Mouse (Mus musculus): Measurements from ENCODE around the gene Actrt2. TPM values are rescaled to one million over a fixed set of nuclear protein-coding genes. Genes with fewer than 3 reads are reported as not detected.

Gene Actrt2
- polyA plus RNA-seq, 1 experiment from 2014 or later = not detected

DNA sequence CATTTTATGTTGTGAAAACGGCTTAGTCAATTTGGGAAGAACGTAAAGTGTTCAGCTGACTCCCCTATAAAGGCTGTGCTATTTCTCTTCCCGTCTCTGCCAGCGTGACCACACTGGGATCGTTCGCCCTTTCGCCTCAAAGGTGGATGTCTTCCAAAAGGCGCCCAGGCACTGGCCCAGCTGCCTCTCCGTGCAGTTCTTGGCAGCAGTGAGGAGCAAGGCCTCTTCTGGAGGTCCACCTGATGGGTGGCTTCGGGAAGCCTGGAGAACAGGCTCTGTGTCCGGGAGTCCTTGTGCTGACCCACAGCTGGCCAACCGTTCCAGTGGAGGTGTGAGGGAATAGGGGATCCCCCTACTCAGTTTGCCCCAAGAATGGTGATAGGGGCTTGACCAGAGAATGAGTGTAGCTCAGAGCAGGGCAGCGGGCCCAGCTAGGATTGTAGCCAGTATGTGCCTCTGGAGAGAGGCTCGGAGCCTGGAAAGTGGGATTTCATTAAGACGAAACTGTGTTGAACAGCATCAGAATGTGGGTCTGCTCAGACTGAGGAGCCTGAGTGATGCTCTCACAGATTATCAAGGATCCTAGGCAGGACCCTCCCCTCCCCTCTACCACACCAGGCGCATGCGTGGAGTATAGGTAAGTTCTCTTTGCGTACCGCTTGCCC lies 18.5 kb downstream of the Actrt2 start:
- H3K4me1 ChIP-seq (ENCODE audit: control insufficient read depth, insufficient read depth, low read length) = no peaks in the 10 kb centered on the region
- DNase-seq (ENCODE audit: low spot score) = no peak
- H3K4me3 ChIP-seq (ENCODE audit: low read depth, low read length) = no peak overlapping the region
- no peak for ATAC-seq
- H3K36me3 ChIP-seq (ENCODE audit: control insufficient read depth, insufficient read depth, low read length) = no peaks in the 10 kb centered on the region
- WGBS = 80% methylated on average over 19 of the region's 19 CpGs
- H3K9ac ChIP-seq (ENCODE audit: low read length) = no peak overlapping the region
- no peak overlapping the region for H3K27ac ChIP-seq (ENCODE audit: low read depth, low read length)
- 0 out of 2 replicates have a peak, but pooled peaks cover 2% of the 10 kb centered on the region for H3K9me3 ChIP-seq (replicated peaks; ENCODE audit: control insufficient read depth, low read length)
- no peak overlapping the region for H3K4me2 ChIP-seq (ENCODE audit: low read length)
- no peaks in the 10 kb centered on the region for H3K27me3 ChIP-seq (replicated peaks; ENCODE audit: control insufficient read depth, insufficient read depth, low read length)

DNA sequence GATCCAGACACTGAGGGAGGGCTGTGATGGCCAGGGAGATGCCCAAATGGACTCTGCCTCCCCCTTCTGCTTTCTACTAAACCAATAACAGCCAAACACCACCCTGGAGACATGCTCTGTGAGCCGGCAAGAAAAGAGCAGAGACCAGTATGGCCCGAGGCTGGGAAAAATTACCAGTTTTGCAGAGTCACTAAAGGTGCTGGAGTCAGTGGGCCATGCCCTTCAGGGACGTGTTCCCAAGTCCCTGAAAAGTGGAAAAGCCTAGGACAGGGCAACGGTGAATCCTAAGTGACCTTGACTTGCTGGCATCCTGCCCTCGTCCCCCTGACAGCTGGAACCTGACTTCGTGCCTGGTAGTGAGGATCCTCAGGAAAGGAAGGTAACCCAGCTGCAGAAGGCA lies 25.2 kb downstream of the Actrt2 start:
- WGBS = 30% methylated on average over 6 of the region's 6 CpGs
- H3K4me3 ChIP-seq (ENCODE audit: low read depth, low read length) = no peak overlapping the region
- no peak overlapping the region for H3K4me2 ChIP-seq (ENCODE audit: low read length)
- ATAC-seq (no peak), DNase-seq (ENCODE audit: low spot score) (no peak)
- peaks cover 11% of the 10 kb centered on the region for H3K4me1 ChIP-seq (ENCODE audit: control insufficient read depth, insufficient read depth, low read length)
- no peak overlapping the region for H3K9ac ChIP-seq (ENCODE audit: low read length)
- peaks cover 46% of the 10 kb centered on the region for H3K27me3 ChIP-seq (replicated peaks; ENCODE audit: control insufficient read depth, insufficient read depth, low read length)
- no peaks in the 10 kb centered on the region for H3K36me3 ChIP-seq (ENCODE audit: control insufficient read depth, insufficient read depth, low read length)
- H3K27ac ChIP-seq (ENCODE audit: low read depth, low read length) = no peak overlapping the region
- H3K9me3 ChIP-seq (replicated peaks; ENCODE audit: control insufficient read depth, low read length) = 0 out of 2 replicates have a peak, but pooled peaks cover 2% of the 10 kb centered on the region

DNA sequence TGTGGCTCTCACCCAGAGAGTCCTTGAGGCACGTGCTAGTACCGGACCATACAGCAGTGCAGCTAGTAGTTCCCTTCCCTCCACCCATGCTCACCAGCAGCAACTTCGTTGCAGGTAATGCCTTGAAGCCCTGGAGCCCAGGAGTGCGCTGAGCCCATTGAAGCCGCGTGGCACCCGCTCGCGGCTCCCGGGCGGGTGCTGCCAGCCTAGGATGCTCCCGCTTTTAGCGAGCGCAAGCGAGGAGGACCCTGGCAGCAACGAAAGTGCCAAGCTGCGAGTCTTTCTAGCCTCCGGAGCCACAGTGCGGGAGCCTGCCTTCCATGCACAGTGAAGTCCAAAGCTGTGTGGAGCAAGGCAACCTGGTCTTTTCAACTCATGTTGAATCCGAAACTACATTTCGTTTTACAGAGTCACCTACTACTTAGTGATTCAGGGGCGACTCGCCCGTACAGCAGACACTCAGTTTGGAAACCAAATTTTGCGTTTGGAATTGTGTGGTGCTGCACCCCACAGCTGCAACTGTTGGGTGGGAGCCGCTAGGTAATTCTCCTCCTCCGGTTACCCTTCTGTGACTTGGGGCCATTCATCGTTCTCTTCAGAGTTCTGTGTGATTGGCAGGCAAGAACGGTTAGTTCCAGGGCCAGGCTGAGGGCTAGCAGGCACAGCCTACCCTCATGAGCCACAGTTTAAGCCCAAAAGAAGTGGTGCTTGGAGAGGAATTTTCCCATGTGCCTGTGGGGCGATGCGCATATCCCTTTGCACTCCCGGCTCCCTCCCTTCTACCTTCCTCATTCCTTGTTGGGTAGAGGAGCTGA lies 26.2 kb downstream of the Actrt2 start:
- peak overlapping the region; percentile 50 for H3K9ac ChIP-seq (ENCODE audit: low read length)
- ATAC-seq (no peak), DNase-seq (ENCODE audit: low spot score) (peak; percentile 60)
- no peaks in the 10 kb centered on the region for H3K36me3 ChIP-seq (ENCODE audit: control insufficient read depth, insufficient read depth, low read length)
- H3K27ac ChIP-seq (ENCODE audit: low read depth, low read length) = no peak overlapping the region
- WGBS = 6% methylated on average over 32 of the region's 32 CpGs
- H3K4me1 ChIP-seq (ENCODE audit: control insufficient read depth, insufficient read depth, low read length) = peaks cover 11% of the 10 kb centered on the region
- peak overlapping the region; percentile 83 for H3K4me2 ChIP-seq (ENCODE audit: low read length)
- no peaks in the 10 kb centered on the region for H3K9me3 ChIP-seq (replicated peaks; ENCODE audit: control insufficient read depth, low read length)
- peaks cover 46% of the 10 kb centered on the region for H3K27me3 ChIP-seq (replicated peaks; ENCODE audit: control insufficient read depth, insufficient read depth, low read length)
- peak overlapping the region; percentile 16; the same call in 1 of the 2 replicates for H3K4me3 ChIP-seq (ENCODE audit: low read depth, low read length)

DNA sequence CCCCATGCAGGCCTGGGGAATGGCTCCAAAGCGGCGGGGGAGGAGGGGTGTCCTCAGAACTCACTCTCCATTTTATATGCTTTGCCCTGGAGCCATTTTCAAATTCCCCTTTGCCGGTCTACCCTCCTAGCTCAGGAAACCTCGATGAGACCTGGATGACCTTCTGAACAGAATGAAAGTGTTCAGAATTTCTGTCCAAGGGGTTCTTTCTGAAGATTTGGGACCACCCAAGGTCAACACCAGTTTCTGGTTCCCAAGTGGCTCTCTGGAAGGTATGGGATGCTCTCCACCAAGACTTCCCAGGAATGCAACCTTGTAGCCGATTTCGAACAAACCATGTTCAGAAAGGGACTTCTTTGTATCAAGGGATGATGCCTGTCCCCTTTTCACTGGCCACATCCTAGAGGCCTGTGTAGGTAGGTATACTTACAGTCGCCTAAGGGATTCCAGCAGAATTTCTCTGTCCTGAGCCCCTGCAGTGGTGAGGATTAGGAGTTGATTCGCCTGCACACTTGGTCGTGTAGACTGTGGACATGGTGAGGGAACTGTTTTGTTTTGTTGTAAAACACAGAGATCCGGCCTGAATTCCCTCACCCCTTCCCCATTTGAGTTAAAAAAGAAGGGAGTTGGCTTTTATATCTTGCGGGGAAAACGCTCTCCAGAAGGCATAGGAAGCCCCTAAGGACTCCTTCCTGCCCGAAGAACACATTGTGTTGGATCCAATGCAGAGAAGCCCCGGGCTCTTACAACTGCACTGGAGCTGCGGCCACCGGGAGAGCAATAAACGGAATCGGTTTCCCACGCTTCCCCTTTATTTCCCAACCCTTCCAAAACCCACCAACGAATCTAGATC lies 27.0 kb downstream of the Actrt2 start:
- Histone ChIP-seq H3K4me2 (ENCODE audit: low read length) (peak overlapping the region; percentile 83), H3K4me1 (ENCODE audit: control insufficient read depth, insufficient read depth, low read length) (peaks cover 11% of the 10 kb centered on the region), H3K27ac (ENCODE audit: low read depth, low read length) (no peak overlapping the region), H3K36me3 (ENCODE audit: control insufficient read depth, insufficient read depth, low read length) (no peaks in the 10 kb centered on the region), H3K9ac (ENCODE audit: low read length) (peak overlapping the region; percentile 94), H3K4me3 (ENCODE audit: low read depth, low read length) (peak overlapping the region; percentile 16; the same call in 1 of the 2 replicates), H3K9me3 (replicated peaks; ENCODE audit: control insufficient read depth, low read length) (no peaks in the 10 kb centered on the region), H3K27me3 (replicated peaks; ENCODE audit: control insufficient read depth, insufficient read depth, low read length) (peaks cover 46% of the 10 kb centered on the region)
- DNase-seq (ENCODE audit: low spot score) = no peak
- no peak for ATAC-seq
- 14% methylated on average over 20 of the region's 20 CpGs for WGBS

DNA sequence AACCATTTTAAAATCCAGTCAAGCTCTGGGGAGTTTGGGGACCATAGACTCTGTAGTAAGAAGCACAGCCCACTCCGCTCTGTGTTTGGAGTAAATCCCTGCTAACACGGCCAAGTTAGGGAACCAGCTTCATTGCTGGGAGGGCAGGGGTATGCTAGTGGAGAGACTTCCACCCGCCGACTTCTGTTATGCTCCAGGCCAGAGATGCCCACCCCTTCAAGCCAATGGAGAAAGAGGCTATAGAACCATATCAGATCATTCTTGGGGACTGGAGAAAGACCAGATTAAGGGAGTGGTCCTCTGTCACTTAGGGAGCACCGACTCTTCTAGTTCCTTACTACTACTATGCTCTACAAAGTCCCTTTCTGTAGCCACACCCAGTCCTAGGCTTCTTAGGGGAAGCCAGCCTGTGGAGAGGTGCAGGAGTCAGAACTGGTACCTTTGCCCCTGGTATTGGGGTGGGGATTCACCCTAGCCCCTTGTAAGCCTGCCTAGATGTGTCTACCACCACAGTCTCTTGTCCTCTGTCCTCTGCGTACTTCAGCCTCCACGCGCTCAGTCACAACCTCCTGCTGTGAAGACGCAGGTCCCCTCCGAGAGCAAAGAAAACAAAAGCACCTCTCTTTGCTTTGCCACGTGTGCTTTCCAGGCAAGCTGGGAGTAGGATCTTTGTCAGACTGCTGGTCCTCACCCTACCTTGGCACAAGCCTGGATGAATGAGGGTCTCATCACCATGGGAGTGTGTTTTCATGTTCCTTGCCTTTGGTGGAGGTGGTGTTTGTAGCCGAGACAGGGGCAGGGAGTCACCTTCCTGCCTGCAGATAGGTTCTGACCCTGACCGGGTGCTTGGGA lies 27.9 kb downstream of the Actrt2 start:
- Histone ChIP-seq H3K36me3 (ENCODE audit: control insufficient read depth, insufficient read depth, low read length) (no peaks in the 10 kb centered on the region), H3K27ac (ENCODE audit: low read depth, low read length) (no peak overlapping the region), H3K27me3 (replicated peaks; ENCODE audit: control insufficient read depth, insufficient read depth, low read length) (peaks cover 48% of the 10 kb centered on the region), H3K9ac (ENCODE audit: low read length) (peak overlapping the region; percentile 94; the same call in 1 of the 2 replicates), H3K4me2 (ENCODE audit: low read length) (peak overlapping the region; percentile 83), H3K4me3 (ENCODE audit: low read depth, low read length) (peak overlapping the region; percentile 66), H3K4me1 (ENCODE audit: control insufficient read depth, insufficient read depth, low read length) (peaks cover 14% of the 10 kb centered on the region), H3K9me3 (replicated peaks; ENCODE audit: control insufficient read depth, low read length) (no peaks in the 10 kb centered on the region)
- 24% methylated on average over 13 of the region's 13 CpGs for WGBS
- DNase-seq (ENCODE audit: low spot score) (no peak), ATAC-seq (no peak)

DNA sequence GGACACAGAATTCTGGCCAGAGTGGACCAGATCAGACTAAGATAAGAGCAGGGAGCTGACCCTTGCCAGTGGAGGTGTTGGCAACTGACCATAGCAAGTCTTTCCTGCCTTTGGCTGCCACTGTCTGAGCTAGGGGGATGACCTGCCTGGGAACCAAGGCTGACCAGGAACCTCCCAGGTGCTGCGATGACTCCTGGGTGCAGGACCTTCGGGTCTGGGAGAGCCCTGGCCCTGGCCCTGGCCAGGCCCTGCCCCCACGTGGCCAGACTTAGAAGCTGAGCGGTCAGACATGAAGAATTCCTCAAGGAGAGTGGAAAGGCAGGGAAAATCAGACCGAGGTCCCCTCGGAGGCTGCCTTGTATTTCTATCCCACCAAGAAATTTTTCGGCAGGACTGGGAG lies 28.5 kb downstream of the Actrt2 start:
- Histone ChIP-seq H3K4me1 (ENCODE audit: control insufficient read depth, insufficient read depth, low read length) (peaks cover 19% of the 10 kb centered on the region), H3K9me3 (replicated peaks; ENCODE audit: control insufficient read depth, low read length) (no peaks in the 10 kb centered on the region), H3K9ac (ENCODE audit: low read length) (peak overlapping the region; percentile 94; the same call in 1 of the 2 replicates), H3K27me3 (replicated peaks; ENCODE audit: control insufficient read depth, insufficient read depth, low read length) (peaks cover 48% of the 10 kb centered on the region), H3K27ac (ENCODE audit: low read depth, low read length) (no peak overlapping the region), H3K36me3 (ENCODE audit: control insufficient read depth, insufficient read depth, low read length) (no peaks in the 10 kb centered on the region), H3K4me2 (ENCODE audit: low read length) (peak overlapping the region; percentile 83), H3K4me3 (ENCODE audit: low read depth, low read length) (peak overlapping the region; percentile 66)
- ATAC-seq = no peak
- no peak for DNase-seq (ENCODE audit: low spot score)
- 6% methylated on average over 7 of the region's 7 CpGs for WGBS

DNA sequence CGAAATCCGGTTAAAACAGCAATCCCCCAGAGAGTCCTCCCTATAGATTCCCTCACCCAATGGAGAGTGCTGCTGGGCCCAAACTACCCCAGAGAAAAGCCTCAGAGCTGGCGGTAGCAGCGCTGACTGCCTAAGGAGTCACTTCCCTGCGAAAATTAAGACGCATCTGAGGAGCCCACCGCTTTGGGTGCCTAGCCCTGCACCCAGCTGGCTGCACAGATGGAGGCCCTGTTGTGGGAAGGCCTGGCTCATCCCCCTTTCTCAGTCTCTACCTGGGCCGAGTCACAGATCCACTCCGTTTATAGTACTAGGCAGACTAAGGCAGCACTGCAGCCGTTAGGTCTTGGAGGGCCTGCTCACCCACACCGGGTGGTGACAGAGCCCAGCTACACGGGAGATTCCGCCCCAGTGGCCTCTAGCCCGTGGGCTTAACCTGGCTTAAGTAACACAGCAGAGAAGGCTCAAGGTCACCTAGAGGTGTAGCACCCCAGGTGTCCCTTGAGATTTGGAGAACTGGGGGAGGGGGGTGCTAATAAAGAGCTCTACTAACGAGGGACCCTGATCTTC lies 29.3 kb downstream of the Actrt2 start:
- Histone ChIP-seq H3K27me3 (replicated peaks; ENCODE audit: control insufficient read depth, insufficient read depth, low read length) (peaks cover 50% of the 10 kb centered on the region), H3K4me3 (ENCODE audit: low read depth, low read length) (peak overlapping the region; percentile 66), H3K4me2 (ENCODE audit: low read length) (peak overlapping the region; percentile 83), H3K9me3 (replicated peaks; ENCODE audit: control insufficient read depth, low read length) (no peaks in the 10 kb centered on the region), H3K9ac (ENCODE audit: low read length) (peak overlapping the region; percentile 94), H3K27ac (ENCODE audit: low read depth, low read length) (peak overlapping the region; percentile 95), H3K4me1 (ENCODE audit: control insufficient read depth, insufficient read depth, low read length) (peaks cover 24% of the 10 kb centered on the region), H3K36me3 (ENCODE audit: control insufficient read depth, insufficient read depth, low read length) (no peaks in the 10 kb centered on the region)
- peak; percentile 54 for DNase-seq (ENCODE audit: low spot score)
- no peak for ATAC-seq
- WGBS = 8% methylated on average over 15 of the region's 15 CpGs
